Mouse (Mus musculus) olfactory bulb, adult 2 months (tissue): ENCODE measurements at regions not wholly inside any gene's neighbourhood (a gene's known extent, or its start where the extent isn't known, plus 50 kb on each side); places are given as distances from the start of the nearest gene placed in this dataset.

ENCODE experiments used
- H3K27ac ChIP-seq: fragments of 200-500 bp; 2 replicates; pipeline ENCODE4 v1.5.1; 2012; ENCODE audit warnings: low read depth, low read length; ENCODE audit not compliant: insufficient read depth
- H3K4me1 ChIP-seq: fragments of 200-500 bp; 2 replicates; pipeline ENCODE4 v1.6.1; 2012; ENCODE audit warnings: low read length; ENCODE audit not compliant: control insufficient read depth, insufficient read depth
- H3K4me3 ChIP-seq: fragments of 200-500 bp; 2 replicates; pipeline ENCODE4 v1.5.1; 2012; ENCODE audit warnings: mild to moderate bottlenecking, low read depth, low read length, moderate library complexity; ENCODE audit not compliant: insufficient read depth
- CTCF ChIP-seq: fragments of 200-500 bp; IDR thresholded peaks from 2 replicates; pipeline ENCODE4 v1.5.1; 2012; ENCODE audit warnings: low read depth, mild to moderate bottlenecking, low read length, moderate library complexity; ENCODE audit not compliant: insufficient read depth
- POLR2A ChIP-seq: fragments of 200-500 bp; IDR thresholded peaks from 2 replicates; pipeline ENCODE4 v1.6.1; 2012; ENCODE audit warnings: mild to moderate bottlenecking, low read depth, low read length, moderate library complexity; ENCODE audit not compliant: insufficient read depth
- WGBS: fragments of 180-500 bp; shearing (Covaris S2); methylation state at CpG from one replicate; pipeline ENCODE4 v1.1.7; 2018; 5-methylcytosine and 5-hydroxymethylcytosine counted together

- Histone ChIP-seq H3K4me1 (no peaks in the 10 kb centered on the region), H3K4me3 (no peak overlapping the region), H3K27ac (no peak overlapping the region)
- WGBS: 88% methylated on average over 6 of the region's 6 CpGs
- TF ChIP-seq CTCF (no peak), POLR2A (no peak)
These were observed 445.3 kb downstream of the Hdgfl1 start for GRCm38 (mm10) chr13:26324633-26325032.

- no peak for TF ChIP-seq CTCF
- no peak for TF ChIP-seq POLR2A
- no peaks in the 10 kb centered on the region for H3K4me1 ChIP-seq
- 92% methylated on average over 5 of the region's 5 CpGs for WGBS
These were observed 451.4 kb downstream of the Hdgfl1 start for GRCm38 (mm10) chr13:26318557-26318956.

GRCm38 (mm10) chr13:26312246-26313010 lies 457.5 kb downstream of the Hdgfl1 start:
- Histone ChIP-seq H3K4me1 (no peaks in the 10 kb centered on the region), H3K4me3 (no peak overlapping the region), H3K27ac (no peak overlapping the region)
- 72% methylated on average over 7 of the region's 7 CpGs for WGBS
- TF ChIP-seq CTCF (no peak), POLR2A (no peak)

More at GRCm38 (mm10) chr13:26318557-26318956, 451.4 kb downstream of the Hdgfl1 start:
- H3K4me3 ChIP-seq: no peak overlapping the region
- no peak overlapping the region for H3K27ac ChIP-seq

GRCm38 (mm10) chr13:26284073-26284444 lies 485.9 kb downstream of the Hdgfl1 start:
- 69% methylated on average over 3 of the region's 3 CpGs for WGBS
- TF ChIP-seq CTCF: no peak
- no peak for TF ChIP-seq POLR2A
- Histone ChIP-seq H3K4me3 (no peak overlapping the region), H3K27ac (no peak overlapping the region), H3K4me1 (no peaks in the 10 kb centered on the region)

- Histone ChIP-seq H3K27ac (no peak overlapping the region), H3K4me3 (no peak overlapping the region), H3K4me1 (no peaks in the 10 kb centered on the region)
- TF ChIP-seq POLR2A (no peak), CTCF (no peak)
- 71% methylated on average over 6 of the region's 6 CpGs for WGBS
These were observed 486.4 kb downstream of the Hdgfl1 start for GRCm38 (mm10) chr13:26283397-26284072.

GRCm38 (mm10) chr13:26282291-26282690 lies 487.7 kb downstream of the Hdgfl1 start:
- WGBS: 84% methylated on average over 3 of the region's 3 CpGs

GRCm38 (mm10) chr13:26272850-26273249 lies 497.1 kb downstream of the Hdgfl1 start:
- Histone ChIP-seq H3K4me3 (no peak overlapping the region), H3K4me1 (no peaks in the 10 kb centered on the region), H3K27ac (no peak overlapping the region)
- 92% methylated on average over 3 of the region's 3 CpGs for WGBS
- no peak for TF ChIP-seq POLR2A
- no peak for TF ChIP-seq CTCF

More at GRCm38 (mm10) chr13:26282291-26282690, 487.7 kb downstream of the Hdgfl1 start:
- TF ChIP-seq CTCF: no peak
- TF ChIP-seq POLR2A: no peak
- H3K4me1 ChIP-seq: no peaks in the 10 kb centered on the region
- no peak overlapping the region for H3K4me3 ChIP-seq
- no peak overlapping the region for H3K27ac ChIP-seq

- TF ChIP-seq CTCF (no peak), POLR2A (no peak)
- WGBS: 94% methylated on average over 2 of the region's 2 CpGs
- H3K27ac ChIP-seq: no peak overlapping the region
- no peaks in the 10 kb centered on the region for H3K4me1 ChIP-seq
- H3K4me3 ChIP-seq: no peak overlapping the region
These were observed 502.5 kb downstream of the Hdgfl1 start for GRCm38 (mm10) chr13:26267501-26267900.

GRCm38 (mm10) chr13:26235941-26236340 lies 534.0 kb downstream of the Hdgfl1 start:
- TF ChIP-seq CTCF: no peak
- TF ChIP-seq POLR2A: no peak
- Histone ChIP-seq H3K27ac (no peak overlapping the region), H3K4me1 (no peaks in the 10 kb centered on the region), H3K4me3 (no peak overlapping the region)
- 81% methylated on average over 5 of the region's 5 CpGs for whole genome bisulfite sequencing

GRCm38 (mm10) chr13:26234703-26235102 lies 535.3 kb downstream of the Hdgfl1 start:
- no peak overlapping the region for H3K4me3 ChIP-seq
- no peak overlapping the region for H3K27ac ChIP-seq
- H3K4me1 ChIP-seq: no peaks in the 10 kb centered on the region
- no peak for TF ChIP-seq CTCF
- TF ChIP-seq POLR2A: no peak
- WGBS: 42% methylated on average over 1 of the region's 1 CpGs
